Mouse (Mus musculus): ENCODE measurements around the gene Ccnl2. TPM values are rescaled to one million over a fixed set of nuclear protein-coding genes. Genes with fewer than 3 reads are reported as not detected.

Gene Ccnl2
- total and polyA plus RNA-seq, 3 experiments = 46.1 to 103 (median 48.6) TPM

GRCm38 (mm10) chr4:155830596-155830995, 18.3 kb downstream of the Ccnl2 start:
- no peak for TF ChIP-seq HCFC1 (IDR thresholded peaks at IDR 0.05; ENCODE audit: low read depth, low read length)
- no peak for TF ChIP-seq ZC3H11A (IDR thresholded peaks at IDR 0.05; ENCODE audit: low read depth, low read length)
- TF ChIP-seq NELFE (IDR thresholded peaks at IDR 0.05; ENCODE audit: low read depth, low read length) = no peak
- no peak for TF ChIP-seq ZKSCAN1 (IDR thresholded peaks at IDR 0.05; ENCODE audit: low read depth, low read length)
- TF ChIP-seq MAX (IDR thresholded peaks at IDR 0.05; ENCODE audit: low read length) = no peak
- no peak for TF ChIP-seq TBP (IDR thresholded peaks at IDR 0.05; ENCODE audit: low read depth, low read length)
- no peak for TF ChIP-seq MAZ (IDR thresholded peaks at IDR 0.05; ENCODE audit: low read depth, low read length)
- no peak for TF ChIP-seq ETS1 (IDR thresholded peaks at IDR 0.05; ENCODE audit: low read depth, low read length)
- TF ChIP-seq MXI1 (IDR thresholded peaks at IDR 0.05; ENCODE audit: low read depth, low read length) = no peak
- no peak for TF ChIP-seq ELF1 (IDR thresholded peaks at IDR 0.05; ENCODE audit: low read depth, low read length)
- no peak for TF ChIP-seq POLR2A (IDR thresholded peaks at IDR 0.05; ENCODE audit: control insufficient read depth in 1 of 2, insufficient read depth in 1 of 2, low read depth in 1 of 2, low read length in 2 of 2, poor library complexity in 1 of 2)
- TF ChIP-seq POLR2AphosphoS2 (IDR thresholded peaks at IDR 0.05; ENCODE audit: low read length) = no peak
- TF ChIP-seq GATA1 (IDR thresholded peaks at IDR 0.05; ENCODE audit: low read depth, low read length) = no peak
- TF ChIP-seq ZMIZ1 (IDR thresholded peaks at IDR 0.05; ENCODE audit: low read depth, low read length) = no peak
- H3K27ac ChIP-seq (ENCODE audit: control insufficient read depth, low read depth, low read length) = peak overlapping the region; percentile 57
- H3K4me3 ChIP-seq (ENCODE audit: control insufficient read depth in 1 of 2, insufficient read depth in 1 of 2, low read depth in 2 of 2, low read length in 2 of 2) = peak overlapping the region; percentile 24 to 84
- H3K9me3 ChIP-seq (replicated peaks; ENCODE audit: insufficient read depth, low read length) = no peaks in the 10 kb centered on the region
- peaks cover 0 to 10% of the 10 kb centered on the region in 2 experiments; a peak in 1 of 4 replicates for H3K4me1 ChIP-seq (ENCODE audit: control insufficient read depth in 1 of 2, insufficient read depth in 2 of 2, low read length in 2 of 2)
- peak; percentile 68 for DNase-seq (ENCODE audit: low read depth, low spot score)
- H3K36me3 ChIP-seq (ENCODE audit: control insufficient read depth in 1 of 2, insufficient read depth in 2 of 2, low read length in 2 of 2) = peaks cover 0 to 7% of the 10 kb centered on the region in 2 experiments; a peak in 2 of 4 replicates
- H3K27me3 ChIP-seq (ENCODE audit: control insufficient read depth in 1 of 2, insufficient read depth in 2 of 2, low read length in 2 of 2) = no peaks in the 10 kb centered on the region
- H3K9ac ChIP-seq (ENCODE audit: control insufficient read depth, low read depth, low read length, poor library complexity, severe bottlenecking) = peak overlapping the region; percentile 54
- peaks cover 15% of the 10 kb centered on the region for H3K79me2 ChIP-seq (ENCODE audit: control insufficient read depth, insufficient read depth, low read length, poor library complexity)

GRCm38 (mm10) chr4:155831205-155831766, 19.0 kb downstream of the Ccnl2 start, which contains the start of gene Aurkaip1:
Gene Aurkaip1, plus strand, starts transcription at chr4:155831272.
- DNase-seq (ENCODE audit: low read depth, low spot score) = peak; percentile 98
- Histone ChIP-seq H3K4me1 (ENCODE audit: control insufficient read depth in 1 of 2, insufficient read depth in 2 of 2, low read length in 2 of 2) (peaks cover 0 to 10% of the 10 kb centered on the region in 2 experiments; a peak in 1 of 4 replicates), H3K27me3 (ENCODE audit: control insufficient read depth in 1 of 2, insufficient read depth in 2 of 2, low read length in 2 of 2) (no peaks in the 10 kb centered on the region), H3K9me3 (replicated peaks; ENCODE audit: insufficient read depth, low read length) (no peaks in the 10 kb centered on the region), H3K79me2 (ENCODE audit: control insufficient read depth, insufficient read depth, low read length, poor library complexity) (peaks cover 15% of the 10 kb centered on the region), H3K4me3 (ENCODE audit: control insufficient read depth in 1 of 2, insufficient read depth in 1 of 2, low read depth in 2 of 2, low read length in 2 of 2) (peak within 1 kb of the TSS; percentile 84 to 90), H3K9ac (ENCODE audit: control insufficient read depth, low read depth, low read length, poor library complexity, severe bottlenecking) (peak within 1 kb of the TSS; percentile 88), H3K36me3 (ENCODE audit: control insufficient read depth in 1 of 2, insufficient read depth in 2 of 2, low read length in 2 of 2) (peaks cover 0 to 7% of the 10 kb centered on the region in 2 experiments; a peak in 2 of 4 replicates), H3K27ac (ENCODE audit: control insufficient read depth, low read depth, low read length) (peak within 1 kb of the TSS; percentile 93)
- TF ChIP-seq ZMIZ1 (IDR thresholded peaks at IDR 0.05; ENCODE audit: low read depth, low read length) (no peak; the same call in 1 of the 2 replicates), ELF1 (IDR thresholded peaks at IDR 0.05; ENCODE audit: low read depth, low read length) (peak; percentile 93), UBTF (IDR thresholded peaks at IDR 0.05; ENCODE audit: borderline replicate concordance, insufficient read depth, low read depth, low read length) (0 out of 2 replicates have a peak, but pooled peaks have one; percentile 50), TCF12 (IDR thresholded peaks at IDR 0.05; ENCODE audit: low read depth, low read length) (peak; percentile 75), ZNF384 (IDR thresholded peaks at IDR 0.05; ENCODE audit: low read depth, low read length) (no peak), USF1 (IDR thresholded peaks at IDR 0.05; ENCODE audit: low read depth, low read length) (0 out of 2 replicates have a peak, but pooled peaks have one; percentile 15), MXI1 (IDR thresholded peaks at IDR 0.05; ENCODE audit: low read depth, low read length) (peak; percentile 82), TBP (IDR thresholded peaks at IDR 0.05; ENCODE audit: low read depth, low read length) (peak; percentile 79), SIN3A (IDR thresholded peaks at IDR 0.05; ENCODE audit: low read length) (peak; percentile 83), MAZ (IDR thresholded peaks at IDR 0.05; ENCODE audit: low read depth, low read length) (peak; percentile 82; the same call in 1 of the 2 replicates), MAFK (IDR thresholded peaks at IDR 0.05; ENCODE audit: borderline replicate concordance, low read depth, low read length) (no peak), E2F4 (IDR thresholded peaks at IDR 0.05; ENCODE audit: borderline replicate concordance, low read depth, low read length) (0 out of 2 replicates have a peak, but pooled peaks have one; percentile 26), RCOR1 (IDR thresholded peaks at IDR 0.05; ENCODE audit: low read depth, low read length) (peak; percentile 42; the same call in 1 of the 2 replicates), HCFC1 (IDR thresholded peaks at IDR 0.05; ENCODE audit: low read depth, low read length) (peak; percentile 92), SMC3 (IDR thresholded peaks at IDR 0.05; ENCODE audit: low read depth, low read length) (peak; percentile 51), GATA1 (IDR thresholded peaks at IDR 0.05; ENCODE audit: low read depth, low read length) (no peak), NRF1 (IDR thresholded peaks at IDR 0.05; ENCODE audit: insufficient read depth, low read depth, low read length, poor library complexity, severe bottlenecking) (0 out of 2 replicates have a peak, but pooled peaks have one; percentile 23), NELFE (IDR thresholded peaks at IDR 0.05; ENCODE audit: low read depth, low read length) (peak; percentile 88), MAX (IDR thresholded peaks at IDR 0.05; ENCODE audit: low read length) (no peak; the same call in none of the 2 replicates), MEF2A (IDR thresholded peaks at IDR 0.05; ENCODE audit: extremely low read depth, insufficient replicate concordance, low read depth, low read length, poor library complexity, severe bottlenecking) (no peak), ETS1 (IDR thresholded peaks at IDR 0.05; ENCODE audit: low read depth, low read length) (peak; percentile 62), MYC (IDR thresholded peaks at IDR 0.05; ENCODE audit: low read depth, low read length) (peak; percentile 85; the same call in 1 of the 2 replicates), BHLHE40 (IDR thresholded peaks at IDR 0.05; ENCODE audit: borderline replicate concordance, low read depth, low read length) (peak; percentile 29; the same call in 1 of the 2 replicates), POLR2A (IDR thresholded peaks at IDR 0.05; ENCODE audit: control insufficient read depth in 1 of 2, insufficient read depth in 1 of 2, low read depth in 1 of 2, low read length in 2 of 2, poor library complexity in 1 of 2) (peak; percentile 66 to 84)

Data from MEL (cell line).